Mouse (Mus musculus) lung, postnatal 10 days (tissue): ENCODE results near the gene Chpt1.

ENCODE experiments used
- DNase-seq: peaks from one replicate; pipeline ENCODE4 v3.0.0; 2021

Gene Chpt1

GRCm38 (mm10) chr10:88404220-88404619 lies 99.7 kb downstream of the Chpt1 start:
- DNase-seq = no peak

- no peak for DNase-seq
These were observed 100.9 kb downstream of the Chpt1 start for GRCm38 (mm10) chr10:88403021-88403420.
